Mouse (Mus musculus): ENCODE measurements around the gene Barx1. TPM values are rescaled to one million over a fixed set of nuclear protein-coding genes. Genes with fewer than 3 reads are reported as not detected.
A peak's percentile ranks its signal among the peaks of the same experiment; 100 is the strongest.

Barx1 gene
- polyA plus RNA-seq, 1 experiment from 2014 or later = 0.20 TPM

GRCm38 (mm10) chr13:48679351-48679750 lies 16.6 kb downstream of the Barx1 start:
- no peak for ATAC-seq (replicated peaks; ENCODE audit: insufficient number of reproducible peaks, insufficient read depth, low FRiP score, low read depth)
- H3K4me1 ChIP-seq (replicated peaks) = no peaks in the 10 kb centered on the region
- no peaks in the 10 kb centered on the region for H3K36me3 ChIP-seq
- no peak overlapping the region for H3K27ac ChIP-seq
- H3K9me3 ChIP-seq (replicated peaks) = no peaks in the 10 kb centered on the region
- no peak overlapping the region for H3K9ac ChIP-seq
- H3K27me3 ChIP-seq = peaks cover 56% of the 10 kb centered on the region
- no peak overlapping the region for H3K4me3 ChIP-seq
- no peak overlapping the region for H3K4me2 ChIP-seq
- 22% methylated on average over 1 of the region's 1 CpGs for WGBS

- no peaks in the 10 kb centered on the region for H3K36me3 ChIP-seq
- peaks cover 6% of the 10 kb centered on the region; the same call in 1 of the 2 replicates for H3K27me3 ChIP-seq
- 59% methylated on average over 5 of the region's 5 CpGs for WGBS
- H3K4me2 ChIP-seq = no peak overlapping the region
- no peak for ATAC-seq (replicated peaks; ENCODE audit: insufficient number of reproducible peaks, insufficient read depth, low FRiP score, low read depth)
- no peak overlapping the region for H3K27ac ChIP-seq
- H3K4me3 ChIP-seq = no peak overlapping the region
- H3K4me1 ChIP-seq (replicated peaks) = no peaks in the 10 kb centered on the region
- no peak overlapping the region for H3K9ac ChIP-seq
- no peaks in the 10 kb centered on the region for H3K9me3 ChIP-seq (replicated peaks)
Measured at GRCm38 (mm10) chr13:48686666-48687065, 23.9 kb downstream of the Barx1 start.

- no peak overlapping the region for H3K4me2 ChIP-seq
- H3K9ac ChIP-seq = no peak overlapping the region
- H3K4me1 ChIP-seq (replicated peaks) = peaks cover 27% of the 10 kb centered on the region
- no peaks in the 10 kb centered on the region for H3K9me3 ChIP-seq (replicated peaks)
- WGBS = 63% methylated on average over 2 of the region's 2 CpGs
- no peak overlapping the region for H3K27ac ChIP-seq
- no peaks in the 10 kb centered on the region for H3K36me3 ChIP-seq
- no peak overlapping the region for H3K4me3 ChIP-seq
- 0 out of 2 replicates have a peak, but pooled peaks cover 3% of the 10 kb centered on the region for H3K27me3 ChIP-seq
- ATAC-seq (replicated peaks; ENCODE audit: insufficient number of reproducible peaks, insufficient read depth, low FRiP score, low read depth) = no peak
Measured at GRCm38 (mm10) chr13:48691991-48692390, 29.2 kb downstream of the Barx1 start.

- peak overlapping the region; percentile 69 for H3K27ac ChIP-seq
- 41% methylated on average over 27 of the region's 27 CpGs for WGBS
- peaks cover 29% of the 10 kb centered on the region for H3K4me1 ChIP-seq (replicated peaks)
- no peak overlapping the region for H3K4me3 ChIP-seq
- peak; percentile 73 for ATAC-seq (replicated peaks; ENCODE audit: insufficient number of reproducible peaks, insufficient read depth, low FRiP score, low read depth)
- peaks cover 4% of the 10 kb centered on the region; the same call in 1 of the 2 replicates for H3K27me3 ChIP-seq
- no peak overlapping the region for H3K4me2 ChIP-seq
- no peak overlapping the region for H3K9ac ChIP-seq
- no peaks in the 10 kb centered on the region for H3K36me3 ChIP-seq
- no peaks in the 10 kb centered on the region for H3K9me3 ChIP-seq (replicated peaks)
Measured at GRCm38 (mm10) chr13:48694090-48695064, 31.6 kb downstream of the Barx1 start.

GRCm38 (mm10) chr13:48706385-48706951 lies 43.7 kb downstream of the Barx1 start:
- H3K36me3 ChIP-seq = no peaks in the 10 kb centered on the region
- 0 out of 2 replicates have a peak, but pooled peaks cover 3% of the 10 kb centered on the region for H3K4me1 ChIP-seq (replicated peaks)
- H3K4me2 ChIP-seq = peak overlapping the region; percentile 69
- peak; percentile 45; the same call in 1 of the 2 replicates for ATAC-seq (replicated peaks; ENCODE audit: insufficient number of reproducible peaks, insufficient read depth, low FRiP score, low read depth)
- no peaks in the 10 kb centered on the region for H3K9me3 ChIP-seq (replicated peaks)
- peaks cover 3% of the 10 kb centered on the region; the same call in 1 of the 2 replicates for H3K27me3 ChIP-seq
- 3% methylated on average over 21 of the region's 21 CpGs for WGBS
- no peak overlapping the region for H3K27ac ChIP-seq
- peak overlapping the region; percentile 52 for H3K4me3 ChIP-seq
- peak overlapping the region; percentile 40; the same call in 1 of the 2 replicates for H3K9ac ChIP-seq

GRCm38 (mm10) chr13:48712675-48713074 lies 49.9 kb downstream of the Barx1 start:
- H3K4me3 ChIP-seq = no peak overlapping the region
- no peak overlapping the region for H3K27ac ChIP-seq
- H3K27me3 ChIP-seq = peaks cover 6% of the 10 kb centered on the region
- H3K9me3 ChIP-seq (replicated peaks) = no peaks in the 10 kb centered on the region
- no peaks in the 10 kb centered on the region for H3K4me1 ChIP-seq (replicated peaks)
- no peak for ATAC-seq (replicated peaks; ENCODE audit: insufficient number of reproducible peaks, insufficient read depth, low FRiP score, low read depth)
- H3K36me3 ChIP-seq = no peaks in the 10 kb centered on the region
- H3K9ac ChIP-seq = no peak overlapping the region
- WGBS = 67% methylated on average over 2 of the region's 2 CpGs
- H3K4me2 ChIP-seq = no peak overlapping the region

- no peak for ATAC-seq (replicated peaks; ENCODE audit: insufficient number of reproducible peaks, insufficient read depth, low FRiP score, low read depth)
- no peak overlapping the region for H3K4me3 ChIP-seq
- WGBS = 51% methylated on average over 4 of the region's 4 CpGs
Measured at GRCm38 (mm10) chr13:48716075-48716474, 53.3 kb downstream of the Barx1 start.

More at GRCm38 (mm10) chr13:48716075-48716474, 53.3 kb downstream of the Barx1 start:
- Histone ChIP-seq H3K27ac (no peak overlapping the region), H3K36me3 (no peaks in the 10 kb centered on the region), H3K9ac (no peak overlapping the region), H3K9me3 (replicated peaks) (no peaks in the 10 kb centered on the region), H3K4me1 (replicated peaks) (no peaks in the 10 kb centered on the region), H3K4me2 (no peak overlapping the region), H3K27me3 (peaks cover 4% of the 10 kb centered on the region; the same call in 1 of the 2 replicates)

Other genes starting within 250 kb of the Barx1 start
- 2.1 and 2.4 TPM in 2 replicates for gene Zfp169, start 149.5 kb upstream of the Barx1 start, polyA plus RNA-seq (2015; fragmentation: Nextera tagmentation; extraction: Ambion mirVana)
- 0.49 and 0.61 TPM in 2 replicates for gene A830005F24Rik, start 149.4 kb upstream of the Barx1 start, polyA plus RNA-seq (2015; fragmentation: Nextera tagmentation; extraction: Ambion mirVana)
- 4.6 and 7.4 TPM in 2 replicates for gene Ptpdc1, start 37.3 kb upstream of the Barx1 start, polyA plus RNA-seq (2015; fragmentation: Nextera tagmentation; extraction: Ambion mirVana)
- gene Phf2, start 208.1 kb downstream of the Barx1 start, polyA plus RNA-seq (2015; fragmentation: Nextera tagmentation; extraction: Ambion mirVana) = 3.4 and 5.1 TPM in 2 replicates

Data from heart, embryonic 15.5 days (tissue).